Mouse (Mus musculus): Measurements from ENCODE around the gene Rasa3. TPM values are rescaled to one million over a fixed set of nuclear protein-coding genes. Genes with fewer than 3 reads are reported as not detected.

The Rasa3 gene
- total RNA-seq, 4 experiments from 2014 or later, result 13.2 to 16.2 (median 13.9) TPM

DNA sequence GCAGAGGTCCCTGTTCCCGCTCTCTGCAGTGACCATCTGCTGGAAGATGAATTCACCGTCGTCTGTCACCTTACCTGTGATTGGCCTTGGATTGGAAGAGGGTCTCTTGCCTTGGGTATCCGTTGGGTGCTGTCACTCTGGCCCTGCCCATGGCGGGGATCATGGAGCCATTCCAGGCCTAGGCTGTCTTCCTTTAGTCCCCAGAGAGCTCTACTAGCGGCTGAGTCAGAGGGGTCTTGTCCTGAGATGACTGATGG lies 125.9 kb downstream of the Rasa3 start:
- DNase-seq (ENCODE audit: low spot score), result no peak

DNA sequence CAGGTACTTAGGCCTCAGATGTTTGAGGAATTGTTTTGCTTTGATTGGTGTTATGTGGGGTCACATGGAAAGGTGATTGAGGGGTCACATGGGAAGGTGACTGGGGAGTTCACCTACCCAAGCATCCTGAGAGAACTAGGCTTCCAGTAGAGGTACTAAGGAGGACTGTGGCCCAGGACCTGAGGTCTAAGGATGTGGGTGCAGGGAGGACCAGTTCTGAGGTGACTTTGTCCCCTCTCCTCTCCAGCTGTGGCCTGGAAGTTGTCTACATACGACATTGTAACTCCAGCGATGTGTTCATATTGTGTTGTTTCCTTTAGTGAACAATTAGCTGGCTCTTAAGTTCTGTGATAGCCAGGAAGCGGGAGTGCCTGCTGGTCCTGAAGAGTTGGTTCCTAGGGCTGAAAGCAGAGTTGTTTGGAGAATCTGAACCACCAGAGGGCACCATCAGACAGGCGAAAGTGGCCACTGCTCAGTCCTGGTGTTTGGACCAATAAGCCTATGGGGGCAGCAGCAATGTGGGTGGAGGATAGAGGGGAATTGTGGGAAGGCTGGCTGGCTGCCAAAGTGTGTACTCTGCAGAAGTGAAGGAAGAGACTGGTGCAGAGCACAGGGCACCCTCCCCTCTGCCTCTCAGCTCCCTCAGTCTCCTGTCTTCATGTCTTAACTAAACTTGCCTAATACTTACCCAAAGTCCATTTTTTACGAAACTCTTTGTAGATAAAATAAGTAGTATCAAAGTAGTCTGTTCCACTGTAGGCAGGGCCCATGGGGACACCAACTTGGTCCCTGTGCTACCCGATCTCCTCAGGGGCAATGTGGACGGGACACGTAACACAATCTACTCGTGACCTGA lies 126.5 kb downstream of the Rasa3 start:
- peak; percentile 94 for DNase-seq (ENCODE audit: low spot score)

DNA sequence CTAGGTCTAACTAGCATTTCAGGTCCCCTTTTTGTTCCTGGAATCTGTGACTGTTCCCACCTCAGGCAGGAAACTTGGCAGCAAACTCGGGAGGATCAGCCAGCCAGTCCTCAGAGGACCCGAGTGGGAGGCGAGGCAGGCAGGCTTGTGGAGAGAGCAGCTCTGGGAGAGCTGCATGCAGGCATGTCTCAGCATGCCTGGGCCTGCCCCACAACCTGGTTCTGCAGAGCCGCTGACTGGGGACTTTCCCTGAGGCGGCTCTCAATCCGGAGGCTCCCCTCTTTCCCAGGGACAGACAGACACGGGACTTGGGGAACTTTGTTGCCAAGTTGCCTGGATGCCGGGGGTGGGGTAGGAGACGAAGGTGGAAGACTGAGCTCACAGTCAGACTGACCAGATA lies 128.6 kb downstream of the Rasa3 start:
- peak; percentile 82 for DNase-seq (ENCODE audit: low spot score)

DNA sequence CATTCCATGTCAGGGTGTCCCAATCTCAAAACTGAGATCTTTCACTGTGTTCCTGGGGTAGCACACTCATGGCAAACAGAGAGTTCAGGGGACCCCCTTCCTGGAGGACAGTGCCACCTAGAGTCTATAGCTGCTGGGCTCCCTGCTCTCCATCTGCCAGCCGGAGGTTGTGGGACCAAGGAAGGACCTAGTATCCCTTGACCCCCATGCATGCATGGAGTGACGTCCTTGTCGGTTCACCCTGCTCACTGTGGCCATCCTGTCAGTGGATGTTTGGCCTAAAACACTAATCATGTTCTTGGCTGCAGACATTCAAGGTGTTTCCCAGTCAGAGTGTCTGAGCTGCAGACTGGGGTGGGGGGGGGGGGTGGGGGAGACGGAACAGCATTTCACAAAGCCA lies 129.2 kb downstream of the Rasa3 start:
- peak; percentile 46 for DNase-seq (ENCODE audit: low spot score)

DNA sequence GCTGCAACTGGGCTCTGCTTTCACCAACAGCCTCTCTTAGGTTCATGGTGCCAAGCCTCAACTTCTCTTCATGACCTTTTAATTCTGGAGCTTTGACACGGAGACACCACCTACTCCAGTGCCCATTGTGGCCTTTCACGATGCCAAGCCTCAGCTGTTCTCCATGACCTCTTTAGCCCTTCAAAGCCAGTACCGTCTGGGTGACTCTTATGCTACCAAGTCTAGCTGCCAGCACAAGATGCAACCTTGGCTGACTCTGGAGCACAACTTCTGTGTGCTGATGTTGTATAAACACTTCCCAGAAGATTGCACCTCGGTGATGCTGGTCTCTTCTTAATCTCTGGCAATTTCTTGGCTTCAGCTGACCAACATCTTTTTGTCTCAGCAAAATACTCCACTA lies 131.0 kb downstream of the Rasa3 start:
- no peak for DNase-seq (ENCODE audit: low spot score)

DNA sequence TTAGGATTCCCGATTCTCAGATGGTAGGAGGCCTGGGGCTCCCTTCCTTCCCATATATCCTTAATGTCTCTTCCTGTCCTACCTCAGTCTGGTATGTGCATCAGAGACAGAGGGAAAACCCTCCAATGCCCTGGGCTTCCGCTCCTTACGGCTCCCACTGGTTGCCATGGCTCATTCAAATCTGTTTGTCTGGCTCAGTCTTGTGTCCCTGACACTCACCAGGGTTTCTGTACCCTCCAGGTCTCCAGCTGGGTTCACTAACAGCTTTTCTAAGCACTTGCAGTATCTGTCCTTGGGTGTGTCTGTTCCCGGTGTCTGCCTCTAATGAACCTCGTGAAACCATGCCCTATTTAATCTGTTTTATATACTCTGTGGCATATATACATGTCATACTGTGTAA lies 135.9 kb downstream of the Rasa3 start:
- no peak for DNase-seq (ENCODE audit: low spot score)

DNA sequence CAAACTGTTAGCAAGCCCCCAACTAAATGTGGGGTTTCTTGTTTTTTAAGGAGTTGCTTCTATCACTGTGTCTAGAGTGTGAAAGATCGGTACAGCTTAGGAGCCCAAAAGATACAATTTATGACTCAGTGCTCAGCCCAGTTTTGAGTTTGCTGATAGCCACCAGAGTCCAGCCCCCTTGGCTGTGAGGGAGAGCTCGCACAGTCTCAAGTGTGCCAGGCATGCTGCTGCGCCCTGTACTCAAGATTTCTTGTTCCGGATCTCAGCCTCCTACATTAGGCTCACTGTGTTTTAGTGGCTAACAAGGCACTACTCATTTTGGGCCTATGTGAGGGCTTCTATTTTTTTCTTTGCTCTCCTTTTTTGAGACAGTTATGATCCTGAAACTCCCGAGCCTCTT lies 137.3 kb downstream of the Rasa3 start:
- DNase-seq (ENCODE audit: low spot score), result no peak

DNA sequence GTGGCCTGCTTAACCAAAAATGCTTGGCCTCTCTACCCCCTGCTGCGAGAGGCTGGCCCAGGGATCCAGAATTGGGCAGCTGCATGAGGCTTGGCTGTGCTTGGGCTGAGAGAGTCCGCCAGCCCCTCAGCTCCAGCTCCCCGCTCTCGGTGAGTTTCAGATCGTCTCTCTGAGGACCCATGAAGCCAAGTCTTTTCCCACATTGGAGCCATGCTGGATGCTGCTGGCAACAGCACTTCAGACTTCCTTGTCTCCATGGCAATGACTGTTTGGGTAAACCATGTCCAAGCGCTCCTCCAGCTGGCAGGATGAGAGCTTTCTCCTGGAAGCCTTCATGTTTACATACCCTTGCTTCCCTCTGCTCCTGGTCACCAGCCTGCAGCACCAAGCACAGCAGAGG lies 138.6 kb downstream of the Rasa3 start:
- peak; percentile 74 for DNase-seq (ENCODE audit: low spot score)

DNA sequence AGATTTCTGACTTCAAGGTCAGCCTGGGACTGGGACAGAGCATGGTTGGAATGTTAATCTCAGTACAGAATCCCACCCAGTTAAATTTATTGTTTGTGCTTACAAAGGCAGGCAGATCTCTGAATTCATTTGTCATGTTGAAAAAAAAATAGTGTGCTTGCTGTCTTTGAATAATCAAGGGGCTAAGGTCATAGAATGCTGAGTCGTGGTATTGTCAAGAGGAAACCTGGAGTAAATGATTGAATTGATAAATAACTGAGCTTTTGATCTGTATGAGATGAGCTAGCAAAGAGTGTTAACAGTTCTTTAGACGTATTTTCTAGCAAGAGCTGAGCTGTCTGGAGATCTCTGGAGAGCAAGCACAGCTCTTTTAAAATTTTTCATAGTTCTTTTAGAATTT lies 140.3 kb downstream of the Rasa3 start:
- no peak for DNase-seq (ENCODE audit: low spot score)

DNA sequence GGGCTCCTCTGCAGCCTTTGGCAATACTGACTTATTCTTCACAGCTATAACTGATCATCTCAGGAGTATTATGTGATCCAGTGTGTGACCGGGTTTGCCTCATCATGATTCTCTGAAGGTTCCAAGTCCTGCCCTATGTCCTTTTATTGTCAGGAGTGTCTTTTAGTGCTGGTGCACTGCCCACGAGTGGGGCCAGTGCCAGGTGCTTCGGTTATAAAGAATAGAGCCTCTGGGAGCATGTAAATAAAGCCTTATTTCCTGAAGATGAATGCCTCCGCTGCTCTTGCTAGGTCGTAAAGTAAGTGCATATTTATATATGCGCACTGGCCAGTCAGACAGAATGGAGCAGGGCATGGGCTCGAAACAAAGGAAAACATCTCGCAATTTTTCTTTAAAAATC lies 144.3 kb downstream of the Rasa3 start:
- no peak for DNase-seq (ENCODE audit: low spot score)

DNA sequence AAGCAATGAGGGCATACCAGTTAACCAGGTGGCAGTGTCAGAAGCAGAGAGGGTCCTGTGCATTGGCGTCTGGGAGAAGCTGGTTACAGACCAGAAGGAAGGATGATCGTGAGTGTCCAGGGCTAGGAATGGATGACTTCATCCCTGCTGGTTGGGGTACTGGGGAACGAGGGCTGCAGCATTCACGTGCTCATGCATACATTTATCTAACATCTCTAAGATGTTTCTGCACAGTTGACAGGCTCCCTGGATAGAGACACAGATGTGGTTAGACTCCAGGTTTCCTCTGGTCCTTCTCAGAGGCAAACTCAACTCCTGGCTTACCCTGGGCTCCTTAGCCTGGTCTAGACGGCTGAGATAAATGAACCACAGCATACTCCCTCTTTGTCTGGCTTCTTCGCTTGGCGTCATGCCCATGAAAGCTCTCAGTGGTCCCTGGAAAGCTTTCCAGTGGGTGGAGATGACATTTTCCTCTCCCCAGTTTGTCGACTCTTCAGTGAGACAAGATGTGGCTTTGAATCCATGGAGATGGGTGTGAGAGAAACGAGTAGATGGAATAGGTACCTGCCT lies 145.7 kb downstream of the Rasa3 start:
- no peak for DNase-seq (ENCODE audit: low spot score)

DNA sequence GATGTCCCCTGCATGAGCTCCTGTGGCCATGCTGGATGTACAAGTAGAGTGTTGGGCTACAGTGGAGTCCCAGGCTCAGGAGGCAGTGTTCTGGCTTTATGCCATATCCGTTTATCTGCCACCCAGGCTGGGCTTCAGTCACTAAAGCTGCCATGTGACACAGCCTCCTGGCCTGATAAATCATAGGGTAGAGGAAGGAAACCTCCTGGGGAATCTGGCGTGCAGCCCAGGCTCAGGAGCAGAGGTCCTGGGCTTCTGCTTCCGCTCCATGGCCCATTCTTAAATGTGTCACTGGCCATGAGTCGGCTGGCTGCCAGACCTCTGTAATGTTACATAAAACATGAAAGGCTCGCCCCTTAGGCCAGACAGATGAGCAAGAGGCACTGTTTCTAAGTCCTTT lies 146.5 kb downstream of the Rasa3 start:
- DNase-seq (ENCODE audit: low spot score), result peak; percentile 92

DNA sequence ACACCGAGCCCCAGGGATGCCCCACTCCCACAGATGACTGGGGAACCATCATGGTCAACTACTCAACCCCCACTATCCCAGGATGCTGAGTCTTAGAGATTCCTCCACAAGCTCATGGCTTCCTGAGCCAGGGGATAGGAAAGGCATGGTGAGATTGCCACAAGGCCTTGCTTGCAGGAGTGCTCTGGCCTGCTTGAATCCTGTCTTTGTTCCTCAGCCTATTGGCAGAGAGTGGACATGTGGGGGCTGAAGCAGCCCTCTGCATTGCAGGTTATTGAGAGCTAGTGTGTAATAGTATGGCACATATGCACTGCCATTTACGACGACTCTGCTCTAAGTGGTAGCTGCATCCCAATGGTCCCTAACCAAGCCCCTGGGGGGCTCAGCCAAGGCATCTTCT lies 147.0 kb downstream of the Rasa3 start:
- no peak for DNase-seq (ENCODE audit: low spot score)

DNA sequence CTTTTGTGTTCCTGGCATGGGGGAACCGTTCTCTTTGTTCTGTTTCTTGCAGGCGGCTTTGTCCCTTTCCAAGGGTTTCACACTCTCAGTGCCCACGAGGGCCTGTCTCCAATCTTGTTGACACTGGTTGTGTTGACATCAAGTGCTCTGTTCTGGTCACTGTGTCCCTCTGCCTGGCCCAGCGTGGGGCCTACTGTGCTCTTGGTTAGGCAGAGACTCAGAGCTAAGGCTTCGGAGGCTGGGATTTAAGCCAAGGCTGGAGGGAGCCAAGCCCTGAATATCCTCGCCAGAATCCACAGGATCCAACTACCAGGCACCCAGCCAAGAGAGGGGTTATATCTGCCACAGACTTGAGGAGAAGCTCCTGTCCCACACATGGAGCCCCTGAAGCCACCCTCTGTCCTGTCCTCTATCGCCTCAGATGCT lies 147.5 kb downstream of the Rasa3 start:
- peak; percentile 91 for DNase-seq (ENCODE audit: low spot score)

DNA sequence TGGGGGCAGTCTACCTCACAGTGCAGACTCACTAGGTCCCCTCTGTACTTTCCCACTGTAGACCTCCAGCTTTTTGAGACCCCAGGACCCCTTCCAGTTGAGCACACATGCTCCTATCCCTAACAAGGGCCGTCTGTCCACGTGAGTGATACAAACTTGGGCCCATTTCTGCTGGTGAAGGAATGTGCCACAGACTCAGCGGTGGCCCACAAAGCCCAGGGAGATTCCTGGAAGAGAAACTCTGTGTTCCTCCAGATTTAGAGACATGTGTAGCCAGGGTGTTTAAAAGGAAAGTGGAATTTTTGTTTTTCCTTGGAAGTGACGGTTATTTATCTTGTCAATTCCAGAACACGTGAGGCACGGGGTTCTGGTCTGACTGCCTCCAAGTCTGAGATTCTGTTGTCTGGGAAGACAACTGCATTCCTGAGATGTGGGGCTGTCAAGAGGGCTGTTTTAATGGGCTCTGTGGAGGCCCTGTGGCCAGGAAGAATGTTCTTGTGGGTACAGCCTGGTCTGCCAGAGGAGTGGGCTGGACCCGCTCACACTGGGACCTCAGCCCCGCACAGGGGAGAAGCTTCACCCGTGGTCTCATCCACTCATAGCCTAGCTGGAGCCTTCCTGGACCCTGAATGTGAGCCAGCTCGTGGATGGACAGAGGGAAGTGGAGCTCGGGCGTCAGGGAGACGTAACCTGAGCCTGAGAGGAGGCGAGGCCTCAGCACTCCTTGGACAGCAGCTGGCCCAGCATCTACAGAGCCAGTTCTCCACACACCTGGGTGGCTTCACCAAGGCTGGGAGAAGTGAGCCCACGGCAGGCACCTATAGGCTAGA lies 148.2 kb downstream of the Rasa3 start:
- DNase-seq (ENCODE audit: low spot score), result no peak

DNA sequence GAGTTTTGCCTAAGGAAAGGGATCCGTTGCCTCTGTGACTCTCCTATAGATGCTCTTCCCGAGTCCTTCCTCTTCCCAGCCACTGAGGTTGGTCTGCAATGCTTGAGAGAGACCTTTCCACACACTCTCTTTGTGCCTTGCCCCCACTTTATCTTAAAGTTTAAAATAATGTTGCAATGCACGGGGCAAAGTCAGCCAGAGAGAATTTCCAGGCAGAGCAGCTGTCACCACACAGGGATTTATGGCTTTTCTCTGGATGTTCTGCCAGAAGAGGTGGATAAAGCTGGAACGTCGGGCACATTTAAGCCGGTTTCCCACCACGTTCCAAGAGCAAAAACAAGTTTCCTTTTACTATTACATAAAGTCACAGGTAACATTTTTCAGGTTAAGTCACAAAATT lies 156.0 kb downstream of the Rasa3 start:
- DNase-seq (ENCODE audit: low spot score), result no peak

DNA sequence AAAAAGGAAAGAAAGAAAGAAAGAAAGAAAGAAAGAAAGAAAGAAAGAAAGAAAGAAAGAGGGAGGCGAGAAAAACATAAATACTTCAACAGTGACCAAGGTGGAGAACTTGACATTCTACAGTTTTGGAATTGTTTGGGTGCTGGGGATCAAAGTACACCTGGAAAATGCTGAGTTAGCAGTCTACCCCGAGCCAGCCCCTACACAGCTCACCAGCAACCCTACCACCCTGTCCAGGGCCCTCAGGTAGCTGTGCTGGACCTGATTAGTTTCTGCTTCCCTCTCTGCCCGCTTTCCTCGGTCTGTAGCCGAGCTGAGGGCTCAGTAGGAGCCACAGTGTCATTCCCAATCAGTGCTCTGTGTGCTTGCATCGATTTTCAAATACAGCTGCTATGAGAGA lies 157.1 kb downstream of the Rasa3 start:
- no peak for DNase-seq (ENCODE audit: low spot score)

DNA sequence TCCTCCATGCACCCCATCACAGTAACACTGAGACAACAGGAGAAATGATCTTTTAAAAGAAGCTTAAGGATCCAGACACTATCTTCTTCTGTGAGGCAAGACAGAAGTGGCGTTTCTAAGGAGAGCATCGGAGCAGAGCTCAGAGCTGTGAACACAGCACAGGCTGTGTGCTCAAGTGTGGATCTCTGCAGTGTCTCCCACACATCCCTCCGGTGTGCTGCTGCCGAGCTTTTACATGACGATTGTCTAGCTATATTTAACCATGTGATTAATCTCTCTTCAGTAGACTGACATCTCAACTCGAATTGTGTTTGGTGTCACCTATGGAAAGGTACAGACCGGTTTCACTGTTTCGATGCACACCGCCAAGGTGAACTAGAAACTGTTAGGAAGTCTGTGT lies 157.9 kb downstream of the Rasa3 start:
- no peak for DNase-seq (ENCODE audit: low spot score)

DNA sequence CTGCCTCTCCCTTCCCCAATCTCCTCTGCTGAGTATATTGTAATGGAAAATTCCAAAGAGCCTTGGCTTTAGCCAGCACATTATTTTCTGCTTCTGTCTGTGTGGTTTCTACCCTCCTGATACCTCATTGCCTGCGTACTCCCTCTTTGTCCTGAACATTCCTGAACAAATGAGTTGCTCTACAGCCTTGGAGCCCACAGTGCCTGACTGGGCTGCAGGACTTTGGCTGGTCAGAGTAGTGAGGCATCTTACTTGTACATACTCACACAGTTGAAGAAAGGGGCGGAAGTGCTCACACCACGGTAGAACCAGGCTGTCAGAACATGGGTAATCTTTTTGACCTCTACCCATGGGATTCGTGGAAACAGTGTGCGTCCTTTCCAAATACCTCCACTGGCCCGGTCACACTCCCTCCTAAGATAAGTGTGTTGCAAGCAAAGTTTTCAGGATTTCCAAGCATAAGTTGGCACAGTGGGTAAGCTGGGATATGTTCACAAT lies 160.1 kb downstream of the Rasa3 start:
- no peak for DNase-seq (ENCODE audit: low spot score)

Measured in heart, adult 8-10 months (tissue).